Mouse (Mus musculus) retina, postnatal 7 days (tissue): ENCODE results near the gene Vmn2r75.
"Not testable (repeated sequence)": the region's sequence is repeated elsewhere in the genome, so short reads cannot be mapped to it uniquely, and the experiment has no call there.

Experiments
- DNase-seq: peaks from one replicate; pipeline ENCODE4 v3.0.0-alpha.2; 2012; ENCODE audit warnings: low read depth, low spot score

Gene Vmn2r75

DNA sequence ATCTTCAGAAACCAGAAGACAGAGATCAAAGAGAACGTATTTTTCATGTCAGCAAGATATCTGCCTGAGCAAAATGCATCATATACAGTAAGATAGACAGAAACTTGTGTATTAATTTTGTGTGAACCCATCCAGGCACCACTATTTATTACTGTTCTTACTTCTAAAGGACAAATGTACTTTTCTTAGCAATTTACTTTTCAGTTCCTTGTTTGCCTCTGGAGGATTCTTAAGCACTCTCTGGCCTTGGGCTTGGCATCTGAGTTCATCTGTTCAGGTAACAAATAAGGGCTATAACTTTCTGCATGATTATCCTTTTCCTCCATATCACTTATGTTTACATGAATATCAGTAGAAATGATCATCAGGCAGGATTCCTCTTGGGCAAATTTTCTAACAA is at the start of gene Vmn2r75:
Gene Vmn2r75, minus strand, starts transcription at position 101 of the 400 bp plus-strand sequence.
- not testable (repeated sequence) for DNase-seq

DNA sequence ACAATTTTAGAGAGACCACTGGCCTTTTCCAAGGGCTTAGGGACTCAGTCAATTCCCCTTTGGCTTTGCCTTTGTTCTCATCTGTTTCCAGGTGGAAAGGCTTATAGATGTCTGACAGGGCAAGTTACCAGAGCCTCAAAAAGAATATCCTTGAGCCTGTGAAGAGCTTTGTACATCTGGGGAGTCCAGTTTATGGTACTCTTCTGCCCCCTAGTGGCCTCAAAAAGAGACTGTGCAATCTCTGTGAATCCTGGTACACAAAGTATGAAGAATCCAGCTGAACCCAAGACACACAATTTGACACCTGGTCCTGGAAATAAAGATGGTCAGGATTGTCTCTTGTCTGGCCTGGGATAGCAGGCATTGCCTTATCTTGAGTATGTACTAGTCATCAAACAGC is 39.8 kb upstream of the Vmn2r75 start:
- no peak for DNase-seq
